Mouse (Mus musculus) embryonic stem cell, embryonic (primary cell): ENCODE results near the gene Taf1b.

Source experiments
- CTCF ChIA-PET, 4 experiments: fragments of 300-600 bp in 2 of 4; fragments of 350-600 bp in 2 of 4; sonication (Branson Sonifier 250); formaldehyde crosslinking; loops; one replicate each; lab custom pipeline; 2022; ENCODE audit warnings: inconsistent platforms in 2 of 4; lab: Charles Lee
- POLR2A ChIA-PET, 4 experiments: fragments of 300-600 bp in 2 of 4; fragments of 350-600 bp in 2 of 4; sonication (Branson Sonifier 250); formaldehyde crosslinking; loops; one replicate each; lab custom pipeline; 2022; ENCODE audit warnings: antibody characterized with exemption in 4 of 4, inconsistent platforms in 1 of 4; lab: Charles Lee

The Taf1b gene

DNA sequence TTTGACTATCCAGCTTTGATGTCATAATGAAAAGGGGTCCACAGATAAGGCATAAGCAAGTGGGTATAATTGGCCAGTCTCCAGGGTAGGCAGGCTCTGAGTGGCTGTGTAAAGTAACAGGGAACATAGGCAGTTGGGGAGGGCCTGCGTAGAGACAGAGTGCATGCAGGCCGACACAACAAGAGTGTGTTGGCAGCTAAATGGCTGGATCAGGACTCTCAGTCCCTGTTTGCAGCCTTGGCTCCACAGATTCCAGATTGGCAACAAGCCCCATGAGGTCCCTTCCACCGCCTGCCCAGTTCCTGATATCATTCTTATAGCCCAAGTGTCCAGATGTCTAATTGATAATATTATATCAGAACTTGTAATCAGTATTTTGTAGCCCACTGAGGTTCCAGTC is 85.5 kb downstream of the Taf1b start:
- POLR2A ChIA-PET: interaction anchor here in 1 of 4 experiments (0.7 to 1.4 kb wide), 2 partner anchors 12 to 77 kb away, joined by 3 to 5 read pairs; partner anchors contain the start of gene Grhl1

GRCm38 (mm10) chr12:24584835-24585234 is 86.7 kb downstream of the Taf1b start:
- ChIA-PET CTCF (interaction anchor here in 1 of 4 experiments (0.9 to 1.8 kb wide), 2 partner anchors 16 to 112 kb away, joined by 3 to 8 read pairs; no protein-coding TSS in a partner anchor), POLR2A (interaction anchor here in 2 of 4 experiments (1.2 to 1.3 kb wide), 3 partner anchors 13 to 514 kb away, joined by 3 to 7 read pairs (median 3); partner anchors contain the start of gene Grhl1 (in 1 of the 2))

More for the DNA sequence above, 85.5 kb downstream of the Taf1b start:
- CTCF ChIA-PET: no interaction called here

DNA sequence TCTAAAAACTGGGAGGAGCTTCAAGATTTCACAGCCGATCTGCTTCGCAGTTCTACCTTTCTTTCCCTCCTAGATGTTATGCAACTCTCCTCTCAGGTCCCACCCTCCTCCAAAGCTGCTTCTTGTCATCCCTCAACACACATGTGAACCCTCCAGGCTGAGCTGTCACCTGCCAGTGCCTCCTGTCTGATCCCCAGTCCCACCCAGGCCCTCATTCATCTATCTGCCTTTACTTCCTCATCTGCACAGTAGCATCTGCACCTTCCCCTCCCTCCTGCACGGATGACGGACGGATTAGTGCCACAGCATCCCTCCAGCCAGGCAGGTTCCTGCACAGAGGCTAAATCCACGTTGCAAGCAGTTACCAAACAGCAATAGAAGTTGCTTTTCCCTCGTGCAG is 88.0 kb downstream of the Taf1b start:
- CTCF ChIA-PET: no interaction called here
- POLR2A ChIA-PET: interaction anchor here in 2 of 4 experiments (0.8 to 1.7 kb wide), 3 partner anchors 14 to 121 kb away, joined by 3 to 5 read pairs (median 4); partner anchors contain the start of gene Grhl1 (in 1 of the 2)

GRCm38 (mm10) chr12:24590371-24590770 is 92.2 kb downstream of the Taf1b start:
- ChIA-PET CTCF (interaction anchor here in 3 of 4 experiments (0.8 to 1.4 kb wide), 3 partner anchors 10 to 11 kb away, joined by 4 to 5 read pairs (median 5); no protein-coding TSS in a partner anchor), POLR2A (interaction anchor here in 3 of 4 experiments (0.6 to 2.3 kb wide), 4 partner anchors 10 to 94 kb away, joined by 3 to 7 read pairs (median 3); partner anchors contain the start of gene Grhl1 (in 2 of the 3))

DNA sequence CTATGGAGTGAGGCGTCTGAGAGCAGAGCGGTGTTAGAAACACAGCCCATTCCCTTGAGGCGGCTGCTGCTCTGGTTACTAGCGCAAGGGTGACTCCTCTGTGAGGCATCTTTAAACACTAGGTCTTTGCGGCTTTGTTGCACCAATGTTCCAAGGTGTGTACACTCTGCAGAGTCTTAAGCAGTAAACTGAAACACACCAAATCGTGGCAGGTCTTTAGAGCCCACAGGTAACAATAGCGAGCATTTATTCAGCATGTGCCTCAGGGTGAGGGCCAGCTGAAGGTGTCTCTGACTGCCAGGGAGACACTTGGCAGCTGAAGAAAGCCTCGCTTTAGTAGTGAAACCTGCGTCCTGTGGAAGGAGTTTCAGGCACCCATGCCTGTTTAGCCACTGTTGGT is 93.9 kb downstream of the Taf1b start:
- POLR2A ChIA-PET: interaction anchor here in 2 of 4 experiments (0.8 to 1.5 kb wide), 3 partner anchors 14 to 115 kb away, joined by 3 read pairs; partner anchors contain the start of gene Klf11 (in 1 of the 2)
- CTCF ChIA-PET: interaction anchor here in 2 of 4 experiments (1.0 to 1.3 kb wide), 2 partner anchors 9 to 11 kb away, joined by 4 read pairs; no protein-coding TSS in a partner anchor

DNA sequence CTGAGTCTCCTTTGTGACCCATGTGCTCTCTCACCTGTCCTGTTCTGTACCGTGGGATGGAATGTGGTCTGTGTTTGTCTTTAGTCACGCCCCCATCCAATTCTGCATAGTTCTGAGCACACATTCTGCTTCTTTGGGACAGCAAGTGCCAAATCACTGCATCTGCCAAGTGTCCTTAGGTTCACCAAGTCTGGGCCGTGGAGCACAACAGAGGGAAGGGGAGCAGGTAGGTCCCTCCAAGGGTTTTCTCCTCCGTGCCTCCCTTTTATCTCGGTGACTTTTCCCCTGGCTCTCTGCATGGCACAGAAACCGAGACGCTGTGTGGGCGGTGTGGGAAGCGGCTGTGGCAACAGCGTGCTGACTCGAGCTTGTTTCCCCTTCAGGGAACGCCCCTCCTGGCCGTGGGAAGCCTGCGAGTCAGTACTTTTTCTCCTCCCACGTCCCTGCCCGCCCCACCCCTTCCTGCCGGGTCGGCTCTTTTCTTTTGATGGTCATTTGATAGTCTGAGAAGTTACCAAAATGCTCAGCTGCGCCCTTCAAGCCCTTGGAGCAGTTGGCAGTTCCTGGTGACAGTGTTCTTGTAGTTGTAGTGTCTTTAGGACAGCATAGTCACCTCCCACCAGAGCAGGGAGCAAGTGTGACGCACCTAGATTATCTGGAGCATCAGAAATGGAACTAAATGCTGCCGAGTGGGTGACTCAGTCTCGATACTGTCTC is 95.0 kb downstream of the Taf1b start:
- POLR2A ChIA-PET: interaction anchor here in 2 of 4 experiments (0.6 to 1.7 kb wide), 11 partner anchors 12 to 115 kb away, joined by 3 to 9 read pairs (median 3); partner anchors contain the start of genes Grhl1 (in 2 of the 2), Klf11 (in 2 of the 2) and Rrm2 (in 1 of the 2)
- CTCF ChIA-PET: interaction anchor here in 3 of 4 experiments (0.9 to 1.3 kb wide), 4 partner anchors 8 to 122 kb away, joined by 3 to 4 read pairs (median 4); no protein-coding TSS in a partner anchor

DNA sequence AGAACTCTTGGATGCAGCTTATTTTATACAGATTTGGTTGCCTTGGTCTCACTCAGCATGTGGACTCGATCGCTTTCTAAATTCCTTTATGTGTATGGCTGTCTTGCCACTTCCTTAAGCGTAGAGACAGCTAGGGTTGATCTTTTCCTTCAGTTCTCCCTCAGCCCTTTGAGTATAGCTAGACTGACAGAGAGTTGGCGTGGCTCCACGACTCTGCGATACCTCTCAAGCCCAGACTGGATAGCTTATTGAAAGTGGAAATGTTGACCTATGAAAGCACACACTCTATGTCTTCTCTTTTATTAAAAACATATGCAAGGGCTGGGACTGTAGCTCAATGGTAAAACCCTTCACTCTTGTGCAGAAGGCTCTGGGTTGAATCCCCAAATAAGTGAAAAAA is 99.2 kb downstream of the Taf1b start:
- ChIA-PET POLR2A (interaction anchor here in 1 of 4 experiments (1.3 kb wide), 1 partner anchor 37 kb away, joined by 3 read pairs; no protein-coding TSS in a partner anchor), CTCF (interaction anchor here in 1 of 4 experiments (0.9 kb wide), 1 partner anchor 126 kb away, joined by 3 read pairs; no protein-coding TSS in a partner anchor)

GRCm38 (mm10) chr12:24599366-24599895 is 101.3 kb downstream of the Taf1b start:
- ChIA-PET POLR2A (interaction anchor here in 1 of 4 experiments (1.0 to 1.4 kb wide), 3 partner anchors 18 to 53 kb away, joined by 3 to 6 read pairs (median 3); no protein-coding TSS in a partner anchor), CTCF (interaction anchor here in 2 of 4 experiments (1.2 to 3.9 kb wide), 2 partner anchors 128 to 130 kb away, joined by 3 to 98 read pairs; no protein-coding TSS in a partner anchor)

- ChIA-PET CTCF (interaction anchor here (0.6 to 3.9 kb wide), 41 partner anchors 8 to 375 kb away, joined by 3 to 98 read pairs (median 4); partner anchors contain the start of genes Grhl1 (in 1 of the 4), Kidins220 (in 1 of the 4), Klf11 (in 1 of the 4) and Rrm2 (in 1 of the 4)), POLR2A (interaction anchor here in 2 of 4 experiments (1.0 to 2.1 kb wide), 7 partner anchors 11 to 333 kb away, joined by 3 to 9 read pairs (median 3); partner anchors contain the start of gene Klf11 (in 1 of the 2))
These were observed 101.9 kb downstream of the Taf1b start for GRCm38 (mm10) chr12:24600074-24600473.

- ChIA-PET CTCF (interaction anchor here (0.5 to 3.9 kb wide), 69 partner anchors 8 to 1316 kb away, joined by 3 to 98 read pairs (median 4); partner anchors contain the start of genes Grhl1 (in 2 of the 4), Rrm2 (in 2 of the 4), Kidins220 (in 1 of the 4) and Klf11 (in 1 of the 4)), POLR2A (interaction anchor here in 3 of 4 experiments (0.6 to 2.1 kb wide), 25 partner anchors 10 to 332 kb away, joined by 3 to 11 read pairs (median 4); partner anchors contain the start of genes Klf11 (in 2 of the 3), Grhl1 (in 1 of the 3) and Rrm2 (in 1 of the 3))
These were observed 102.6 kb downstream of the Taf1b start for GRCm38 (mm10) chr12:24600806-24601205.

DNA sequence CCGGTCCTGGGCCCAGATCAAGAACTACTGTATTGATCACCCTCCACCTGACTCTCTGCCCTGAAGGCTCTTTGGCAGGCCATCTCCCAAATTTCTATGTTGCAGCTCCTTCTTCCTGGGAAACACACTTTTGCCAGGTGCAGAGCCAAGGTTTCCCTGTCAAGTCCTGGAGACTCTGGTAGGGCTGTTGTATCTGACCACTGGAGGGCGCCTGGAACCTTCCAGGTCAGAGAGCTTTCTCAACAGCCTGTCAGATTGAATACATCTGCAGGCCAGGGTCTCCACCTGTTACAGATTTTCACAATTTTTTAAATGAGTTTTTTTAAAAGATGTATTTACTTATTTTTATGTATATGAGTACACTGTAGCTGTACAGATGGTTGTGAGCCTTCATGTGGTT is 105.1 kb downstream of the Taf1b start:
- CTCF ChIA-PET: interaction anchor here (0.5 to 3.8 kb wide), 47 partner anchors 8 to 345 kb away, joined by 3 to 37 read pairs (median 4); partner anchors contain the start of genes Rrm2 (in 1 of the 4) and Taf1b (in 1 of the 4)
- POLR2A ChIA-PET: interaction anchor here in 2 of 4 experiments (1.0 to 3.5 kb wide), 6 partner anchors 12 to 94 kb away, joined by 3 to 13 read pairs (median 4); partner anchors contain the start of genes Grhl1 (in 1 of the 2) and Klf11 (in 1 of the 2)

DNA sequence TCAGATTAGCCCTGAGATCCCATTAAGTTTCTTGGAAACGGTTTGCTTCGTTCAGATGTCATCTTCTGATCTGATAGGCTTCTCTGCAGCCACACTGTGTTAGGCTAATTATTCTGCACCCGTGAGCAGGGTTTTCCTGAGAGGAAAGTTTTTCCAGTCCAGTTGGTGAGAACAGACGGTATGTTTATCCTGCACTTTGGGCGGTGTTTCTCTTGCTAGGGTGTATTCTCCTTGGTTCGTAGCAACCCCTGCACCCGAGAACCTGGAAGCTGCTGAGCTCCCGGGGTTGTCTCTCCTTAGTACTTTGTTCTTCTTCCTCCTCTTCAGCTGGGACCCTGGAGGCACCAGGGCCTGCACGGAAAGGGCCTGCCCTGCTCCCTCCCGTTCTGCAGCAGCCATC is 108.0 kb downstream of the Taf1b start:
- CTCF ChIA-PET: interaction anchor here in 1 of 4 experiments (1.0 kb wide), 1 partner anchor 91 kb away, joined by 3 read pairs; no protein-coding TSS in a partner anchor
- POLR2A ChIA-PET: no interaction called here
